Mouse (Mus musculus) adipocyte (in vitro differentiated cells): ENCODE measurements around the gene Mad1l1.
A peak's percentile ranks its signal among the peaks of the same experiment; 100 is the strongest.
"Not testable (repeated sequence)": the region's sequence is repeated elsewhere in the genome, so short reads cannot be mapped to it uniquely, and the experiment has no call there.

Source experiments
- DNase-seq: peaks from one replicate; pipeline ENCODE4 v3.0.0-alpha.2; 2016; ENCODE audit warnings: low spot score

Gene Mad1l1

GRCm38 (mm10) chr5:140002541-140002940 is 318.8 kb downstream of the Mad1l1 start:
- no peak for DNase-seq

- DNase-seq = no peak
These were observed 322.4 kb downstream of the Mad1l1 start for GRCm38 (mm10) chr5:139998916-139999315.

GRCm38 (mm10) chr5:139998321-139998720 is 323.0 kb downstream of the Mad1l1 start:
- DNase-seq = not testable (repeated sequence)

- peak; percentile 12 for DNase-seq
These were observed 329.8 kb downstream of the Mad1l1 start for GRCm38 (mm10) chr5:139991531-139991930.

- no peak for DNase-seq
These were observed 336.1 kb downstream of the Mad1l1 start for GRCm38 (mm10) chr5:139985073-139985746.

GRCm38 (mm10) chr5:139981976-139982375 is 339.4 kb downstream of the Mad1l1 start:
- DNase-seq = peak; percentile 36

GRCm38 (mm10) chr5:139979371-139979770 is 342.0 kb downstream of the Mad1l1 start:
- no peak for DNase-seq

- DNase-seq = no peak
These were observed 342.7 kb downstream of the Mad1l1 start for GRCm38 (mm10) chr5:139978525-139979276.

GRCm38 (mm10) chr5:139977476-139977875 is 343.9 kb downstream of the Mad1l1 start:
- no peak for DNase-seq

GRCm38 (mm10) chr5:139976584-139976983 is 344.8 kb downstream of the Mad1l1 start:
- no peak for DNase-seq

- DNase-seq = peak; percentile 67
These were observed 351.1 kb downstream of the Mad1l1 start for GRCm38 (mm10) chr5:139970186-139970631.

GRCm38 (mm10) chr5:139969151-139969948 is 352.0 kb downstream of the Mad1l1 start:
- no peak for DNase-seq

GRCm38 (mm10) chr5:139965596-139965995 is 355.8 kb downstream of the Mad1l1 start:
- no peak for DNase-seq

- DNase-seq = no peak
These were observed 357.0 kb downstream of the Mad1l1 start for GRCm38 (mm10) chr5:139964391-139964790.

- no peak for DNase-seq
These were observed 361.6 kb downstream of the Mad1l1 start for GRCm38 (mm10) chr5:139959741-139960140.
